Mouse (Mus musculus) olfactory bulb, adult 2 months (tissue): ENCODE data around the gene Cpne8.

ENCODE experiments used
- CTCF ChIP-seq: fragments of 200-500 bp; IDR thresholded peaks from 2 replicates; pipeline ENCODE4 v1.5.1; 2012; ENCODE audit warnings: low read depth, mild to moderate bottlenecking, low read length, moderate library complexity; ENCODE audit not compliant: insufficient read depth
- POLR2A ChIP-seq: fragments of 200-500 bp; IDR thresholded peaks from 2 replicates; pipeline ENCODE4 v1.6.1; 2012; ENCODE audit warnings: mild to moderate bottlenecking, low read depth, low read length, moderate library complexity; ENCODE audit not compliant: insufficient read depth

DNA sequence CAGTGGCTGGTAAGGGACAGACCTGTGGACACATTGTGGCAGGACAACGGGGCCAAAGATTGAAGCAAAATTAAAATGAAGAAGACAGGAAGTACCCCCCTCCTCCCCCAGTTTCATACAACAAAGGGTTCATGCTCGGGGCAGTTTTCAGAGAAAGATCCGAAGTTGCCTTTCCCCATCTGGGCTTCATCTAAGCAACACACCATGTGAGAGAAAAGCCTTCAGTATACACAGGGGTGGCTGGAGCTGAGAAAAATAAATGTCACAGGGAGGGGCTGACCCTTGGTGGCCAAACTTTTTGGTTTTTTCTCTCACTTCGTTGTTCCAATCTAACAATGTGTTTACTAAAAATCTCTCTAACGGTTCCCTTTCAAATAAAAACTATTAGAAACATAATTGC lies 135.8 kb downstream of the Cpne8 start:
- TF ChIP-seq POLR2A (no peak), CTCF (no peak)
